Mouse (Mus musculus) kidney, postnatal 4 days (tissue): ENCODE measurements around the gene Tmem204.
"Not testable (repeated sequence)": the region's sequence is repeated elsewhere in the genome, so short reads cannot be mapped to it uniquely, and the experiment has no call there.

ENCODE experiments used
- DNase-seq, 2 experiments: peaks; one replicate each; pipeline ENCODE4 v3.0.0; 2021; ENCODE audit warnings: mixed read lengths in 2 of 2

Tmem204 gene

GRCm38 (mm10) chr17:25083444-25083931, at the start of gene Tmem204:
TSS of gene Tmem204 (minus strand) at chr17:25083591.
- peak; percentile 78 to 85 for DNase-seq

GRCm38 (mm10) chr17:25130060-25130459, 46.7 kb upstream of the Tmem204 start:
- no peak for DNase-seq

- DNase-seq: no peak
These were observed 44.3 kb upstream of the Tmem204 start for GRCm38 (mm10) chr17:25127681-25128080.

- peak in 1 of 2 experiments; percentile 16 for DNase-seq
These were observed 43.7 kb upstream of the Tmem204 start for GRCm38 (mm10) chr17:25127079-25127478.

GRCm38 (mm10) chr17:25125442-25126060, 42.2 kb upstream of the Tmem204 start:
- DNase-seq: not testable (repeated sequence)

- peak; percentile 26 to 35 for DNase-seq
These were observed 40.6 kb upstream of the Tmem204 start for GRCm38 (mm10) chr17:25123979-25124378.

GRCm38 (mm10) chr17:25120406-25120805, 37.0 kb upstream of the Tmem204 start, which contains the start of gene Ptx4:
TSS of gene Ptx4 (plus strand) at chr17:25120760.
- DNase-seq: no peak

GRCm38 (mm10) chr17:25117263-25117662, 33.9 kb upstream of the Tmem204 start:
- peak; percentile 14 to 19 for DNase-seq

- DNase-seq: peak; percentile 97
These were observed 32.5 kb upstream of the Tmem204 start, which contains the start of gene Telo2 for GRCm38 (mm10) chr17:25115664-25116432. TSS of gene Telo2 (minus strand) at chr17:25115967.

- peak in 1 of 2 experiments; percentile 19 for DNase-seq
These were observed 31.7 kb upstream of the Tmem204 start for GRCm38 (mm10) chr17:25114908-25115645.

- DNase-seq: no peak
These were observed 29.0 kb upstream of the Tmem204 start for GRCm38 (mm10) chr17:25112423-25112810.

GRCm38 (mm10) chr17:25111739-25112422, 28.5 kb upstream of the Tmem204 start:
- DNase-seq: peak; percentile 8 to 12

GRCm38 (mm10) chr17:25111220-25111619, 27.8 kb upstream of the Tmem204 start:
- no peak for DNase-seq

GRCm38 (mm10) chr17:25110590-25110989, 27.2 kb upstream of the Tmem204 start:
- DNase-seq: no peak

GRCm38 (mm10) chr17:25109578-25109977, 26.2 kb upstream of the Tmem204 start:
- DNase-seq: peak; percentile 62 to 71

- DNase-seq: no peak
These were observed 24.4 kb upstream of the Tmem204 start for GRCm38 (mm10) chr17:25107786-25108185.

- no peak for DNase-seq
These were observed 17.9 kb upstream of the Tmem204 start for GRCm38 (mm10) chr17:25101338-25101737.

- no peak for DNase-seq
These were observed 16.7 kb upstream of the Tmem204 start for GRCm38 (mm10) chr17:25100052-25100451.

GRCm38 (mm10) chr17:25096221-25096620, 12.8 kb upstream of the Tmem204 start:
- DNase-seq: no peak

GRCm38 (mm10) chr17:25090450-25090849, 7.1 kb upstream of the Tmem204 start:
- no peak for DNase-seq

- no peak for DNase-seq
These were observed 5.8 kb upstream of the Tmem204 start for GRCm38 (mm10) chr17:25089158-25089557.

GRCm38 (mm10) chr17:25086724-25087123, 3.3 kb upstream of the Tmem204 start:
- DNase-seq: no peak
